Mouse (Mus musculus) hindbrain, embryonic 15.5 days (tissue): ENCODE results near the gene Prrt1. TPM values are rescaled to one million over a fixed set of nuclear protein-coding genes. Genes with fewer than 3 reads are reported as not detected.

ENCODE experiments used
- ATAC-seq: fragments of 200-750 bp; cut with Nextera tagmentation; 2 replicates; pipeline ENCODE4 v1.8.0; 2017; ENCODE audit warnings: low read depth, moderate number of reproducible peaks, moderate TSS enrichment; ENCODE audit not compliant: low FRiP score
- H3K27ac ChIP-seq: fragments of 300-500 bp; sonication (generic); replicated peaks from 2 replicates; pipeline ENCODE4 v1.5.1; 2015; ENCODE audit warnings: mild to moderate bottlenecking, inconsistent platforms
- H3K27me3 ChIP-seq: fragments of 300-500 bp; sonication (generic); 2 replicates; pipeline ENCODE4 v1.6.1; 2015; ENCODE audit warnings: control low read depth, inconsistent platforms
- H3K36me3 ChIP-seq: fragments of 300-500 bp; sonication (generic); 2 replicates; pipeline ENCODE4 v1.6.1; 2015; ENCODE audit warnings: control low read depth, inconsistent platforms
- H3K4me1 ChIP-seq: fragments of 300-500 bp; sonication (generic); replicated peaks from 2 replicates; pipeline ENCODE4 v1.6.1; 2015; ENCODE audit warnings: control low read depth, inconsistent platforms
- H3K4me2 ChIP-seq: fragments of 300-500 bp; sonication (generic); 2 replicates; pipeline ENCODE4 v1.6.1; 2015; ENCODE audit warnings: moderate library complexity, mild to moderate bottlenecking, inconsistent platforms
- H3K4me3 ChIP-seq: fragments of 300-500 bp; sonication (generic); 2 replicates; pipeline ENCODE4 v1.5.1; 2015; ENCODE audit warnings: mild to moderate bottlenecking, inconsistent platforms
- H3K9ac ChIP-seq: fragments of 300-500 bp; sonication (generic); 2 replicates; pipeline ENCODE4 v1.6.1; 2015; ENCODE audit warnings: inconsistent platforms
- H3K9me3 ChIP-seq: fragments of 300-500 bp; sonication (generic); 2 replicates; pipeline ENCODE4 v1.6.1; 2016; ENCODE audit warnings: control low read depth, inconsistent platforms
- WGBS: fragments of 180-500 bp; shearing (Covaris S2); methylation state at CpG from one replicate; pipeline ENCODE4 v1.1.7; 2015; 5-methylcytosine and 5-hydroxymethylcytosine counted together
- polyA plus RNA-seq: library from polyadenylated mRNA; unstranded; fragments of >200 nt; fragmentation: Nextera tagmentation; extraction: Ambion mirVana; gene quantifications from 2 replicates; pipeline ENCODE4 v1.2.1, GENCODE M21; 2015

Gene Prrt1
- polyA plus RNA-seq, 1 experiment from 2014 or later, result 9.8 TPM

DNA sequence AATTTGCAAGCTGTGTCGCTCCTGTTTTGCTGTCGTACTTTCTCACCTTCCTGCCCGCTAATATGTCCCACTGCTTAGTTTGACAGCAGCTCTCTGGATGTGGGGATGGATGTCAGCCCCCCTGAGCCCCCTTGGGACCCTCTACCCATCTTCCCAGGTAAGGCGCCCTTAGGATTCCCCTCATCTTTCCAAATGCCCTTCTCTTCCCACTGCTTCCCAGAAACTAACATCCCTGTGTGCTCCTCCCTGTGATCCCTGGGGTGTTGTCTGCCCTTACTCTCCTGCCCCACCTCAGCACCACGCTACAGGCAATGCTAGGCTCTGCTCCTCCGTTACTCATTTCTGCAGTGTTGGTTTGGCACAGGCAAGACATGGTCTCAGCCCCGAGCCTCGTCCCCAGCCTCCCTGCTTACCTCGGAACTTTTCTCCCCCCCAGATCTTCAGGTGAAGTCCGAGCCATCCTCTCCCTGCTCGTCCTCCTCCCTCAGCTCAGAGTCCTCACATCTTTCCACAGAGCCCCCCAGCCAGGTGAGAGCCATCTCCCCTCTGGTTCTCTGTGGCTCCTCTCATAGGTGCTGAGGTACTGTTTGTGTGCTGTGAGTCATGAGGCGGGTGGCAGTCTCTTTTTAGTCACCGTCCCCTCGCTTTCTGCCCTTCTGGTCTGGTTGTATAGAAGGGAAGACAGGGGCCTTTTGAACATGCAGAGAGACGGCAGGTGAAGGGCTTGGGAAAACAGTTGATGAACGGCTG lies 19.0 kb downstream of the Prrt1 start:
- ATAC-seq, result no peak
- Histone ChIP-seq H3K27me3 (no peaks in the 10 kb centered on the region), H3K9ac (no peak overlapping the region), H3K9me3 (no peaks in the 10 kb centered on the region), H3K4me1 (peaks cover 31% of the 10 kb centered on the region), H3K27ac (no peak overlapping the region), H3K4me2 (peak overlapping the region; percentile 93), H3K36me3 (peaks cover 44% of the 10 kb centered on the region), H3K4me3 (peak overlapping the region; percentile 100)
- WGBS, result 88% methylated on average over 16 of the region's 16 CpGs

DNA sequence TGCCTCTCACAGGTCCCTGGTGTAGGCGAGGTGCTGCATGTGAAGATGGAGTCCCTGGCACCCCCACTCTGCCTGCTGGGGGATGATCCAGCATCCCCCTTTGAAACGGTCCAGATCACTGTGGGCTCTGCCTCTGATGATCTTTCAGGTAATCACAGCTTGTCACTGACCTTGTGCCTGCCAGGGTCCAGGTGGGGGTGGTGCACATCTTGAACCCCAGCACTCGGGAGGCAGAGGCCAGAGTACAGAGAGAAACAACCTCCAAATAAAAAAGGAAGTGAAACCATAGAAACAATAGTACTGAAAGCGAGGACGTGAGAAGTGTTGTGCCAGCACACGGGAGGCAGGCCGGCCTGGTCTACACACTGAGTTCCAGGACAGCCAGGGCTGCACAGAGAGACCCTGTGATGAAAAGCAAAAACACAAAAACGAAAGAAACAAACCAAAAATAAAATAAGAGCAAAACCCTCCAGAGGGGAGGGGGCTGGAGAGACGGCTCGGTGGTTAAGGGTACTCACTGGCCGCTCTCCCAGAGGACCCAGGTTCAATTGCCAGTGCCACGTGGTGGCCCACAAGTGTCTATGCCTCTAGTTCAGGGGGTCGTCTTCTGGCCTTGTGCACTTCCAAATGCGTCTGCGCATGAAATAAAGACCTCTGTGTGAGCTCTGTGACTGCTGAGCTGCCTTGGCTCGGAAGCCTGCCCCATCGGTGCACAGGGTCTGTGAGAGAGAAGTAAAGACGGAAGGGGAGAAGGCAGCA lies 20.0 kb downstream of the Prrt1 start:
- Histone ChIP-seq H3K9me3 (no peaks in the 10 kb centered on the region), H3K27me3 (no peaks in the 10 kb centered on the region), H3K9ac (no peak overlapping the region), H3K4me1 (peaks cover 31% of the 10 kb centered on the region), H3K4me3 (no peak overlapping the region), H3K36me3 (peaks cover 54% of the 10 kb centered on the region), H3K4me2 (no peak overlapping the region), H3K27ac (no peak overlapping the region)
- no peak for ATAC-seq
- WGBS, result 88% methylated on average over 18 of the region's 18 CpGs

DNA sequence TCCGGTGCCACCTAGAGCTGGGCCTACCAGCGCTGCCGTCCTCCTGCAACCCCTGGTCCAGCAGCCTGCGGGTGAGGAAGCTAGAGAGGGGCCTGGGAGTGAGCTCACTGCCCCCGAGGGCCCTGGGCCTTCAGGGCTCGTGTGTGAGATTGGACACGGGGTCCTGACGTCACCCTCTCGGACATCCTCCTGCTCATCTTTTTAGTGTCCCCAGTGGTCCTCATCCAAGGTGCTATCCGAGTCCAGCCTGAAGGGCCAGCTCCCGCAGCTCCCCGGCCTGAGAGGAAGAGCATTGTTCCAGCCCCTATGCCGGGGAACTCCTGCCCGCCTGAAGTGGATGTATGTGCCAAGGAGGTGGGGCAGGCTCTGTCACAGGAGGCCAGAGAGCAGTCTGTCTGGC lies 21.4 kb downstream of the Prrt1 start:
- Histone ChIP-seq H3K36me3 (peaks cover 54% of the 10 kb centered on the region), H3K27ac (no peak overlapping the region), H3K4me2 (no peak overlapping the region), H3K4me1 (peaks cover 30% of the 10 kb centered on the region), H3K9me3 (no peaks in the 10 kb centered on the region), H3K4me3 (no peak overlapping the region), H3K9ac (no peak overlapping the region), H3K27me3 (no peaks in the 10 kb centered on the region)
- 93% methylated on average over 14 of the region's 14 CpGs for WGBS
- no peak for ATAC-seq

DNA sequence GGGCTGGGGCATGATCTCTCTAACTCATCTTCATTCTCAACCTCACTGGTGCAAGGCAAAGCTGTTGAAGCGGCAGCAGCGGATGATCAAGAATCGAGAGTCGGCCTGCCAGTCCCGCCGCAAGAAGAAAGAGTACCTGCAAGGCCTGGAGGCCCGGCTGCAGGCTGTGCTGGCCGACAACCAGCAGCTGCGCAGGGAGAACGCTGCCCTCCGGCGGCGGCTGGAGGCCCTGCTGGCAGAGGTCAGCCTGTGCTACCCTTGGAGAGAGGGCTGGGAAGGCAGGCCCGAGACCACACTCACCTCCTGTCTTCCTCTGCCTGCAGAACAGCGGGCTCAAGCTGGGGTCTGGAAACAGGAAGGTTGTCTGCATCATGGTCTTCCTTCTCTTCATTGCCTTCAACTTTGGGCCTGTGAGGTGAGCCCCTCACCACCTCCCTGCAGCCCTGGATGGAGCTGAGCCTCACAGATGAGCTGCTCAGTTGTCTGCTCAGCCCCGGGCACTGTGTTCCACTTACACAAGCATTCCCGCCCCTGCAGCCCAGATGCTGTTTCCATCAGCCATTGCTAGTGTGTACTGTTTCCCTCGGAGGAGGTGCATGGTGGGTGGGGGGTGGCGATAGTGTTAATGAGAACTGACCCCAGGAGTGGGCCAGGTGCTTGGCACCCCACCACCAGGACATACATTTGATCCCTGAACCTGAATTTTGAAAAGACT lies 22.3 kb downstream of the Prrt1 start:
- Histone ChIP-seq H3K27ac (no peak overlapping the region), H3K36me3 (peaks cover 54% of the 10 kb centered on the region), H3K9ac (no peak overlapping the region), H3K4me2 (no peak overlapping the region), H3K27me3 (no peaks in the 10 kb centered on the region), H3K4me3 (no peak overlapping the region), H3K9me3 (no peaks in the 10 kb centered on the region), H3K4me1 (peaks cover 27% of the 10 kb centered on the region)
- 52% methylated on average over 19 of the region's 19 CpGs for WGBS
- no peak for ATAC-seq

DNA sequence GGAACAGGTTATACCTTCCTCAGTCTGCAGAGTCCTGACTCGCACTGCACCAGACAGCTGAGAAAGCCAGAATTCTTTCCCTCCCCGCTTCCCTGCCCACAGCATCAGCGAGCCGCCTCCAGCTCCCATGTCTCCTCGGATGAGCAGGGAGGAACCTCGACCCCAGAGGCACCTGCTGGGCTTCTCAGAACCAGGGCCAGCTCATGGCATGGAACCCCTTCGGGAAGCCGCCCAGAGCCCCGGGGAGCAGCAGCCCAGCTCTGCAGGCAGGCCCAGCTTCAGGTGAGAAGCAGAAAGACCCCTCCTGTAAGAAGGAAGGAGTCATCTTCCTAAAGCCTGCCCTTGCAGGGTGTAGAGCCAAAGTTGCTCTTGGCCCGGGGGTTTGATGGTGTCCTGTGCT lies 23.2 kb downstream of the Prrt1 start:
- Histone ChIP-seq H3K9ac (no peak overlapping the region), H3K9me3 (no peaks in the 10 kb centered on the region), H3K36me3 (peaks cover 54% of the 10 kb centered on the region), H3K27me3 (no peaks in the 10 kb centered on the region), H3K4me1 (peaks cover 25% of the 10 kb centered on the region), H3K27ac (no peak overlapping the region), H3K4me3 (no peak overlapping the region), H3K4me2 (no peak overlapping the region)
- no peak for ATAC-seq
- 89% methylated on average over 10 of the region's 10 CpGs for WGBS

DNA sequence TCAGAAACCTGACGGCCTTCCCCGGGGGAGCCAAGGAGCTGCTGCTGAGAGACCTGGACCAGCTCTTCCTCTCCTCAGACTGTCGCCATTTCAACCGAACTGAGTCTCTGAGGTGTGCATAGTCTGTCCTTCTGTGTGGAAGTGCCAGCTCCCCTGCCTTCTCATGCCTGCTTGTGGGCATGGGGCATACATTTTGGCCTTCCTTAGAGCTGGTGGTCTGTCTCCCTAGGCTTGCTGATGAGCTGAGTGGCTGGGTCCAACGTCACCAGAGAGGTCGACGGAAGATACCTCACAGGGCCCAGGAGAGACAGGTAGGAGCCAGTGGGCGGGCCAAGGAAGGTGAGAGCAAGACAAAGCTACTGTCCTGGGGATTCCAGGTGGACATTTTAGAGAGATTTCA lies 23.7 kb downstream of the Prrt1 start:
- peaks cover 54% of the 10 kb centered on the region for H3K36me3 ChIP-seq
- no peak overlapping the region for H3K4me2 ChIP-seq
- no peaks in the 10 kb centered on the region for H3K27me3 ChIP-seq
- WGBS, result 94% methylated on average over 8 of the region's 8 CpGs
- ATAC-seq, result no peak
- H3K4me1 ChIP-seq, result peaks cover 20% of the 10 kb centered on the region
- H3K27ac ChIP-seq, result no peak overlapping the region
- H3K9me3 ChIP-seq, result no peaks in the 10 kb centered on the region
- no peak overlapping the region for H3K4me3 ChIP-seq
- no peak overlapping the region for H3K9ac ChIP-seq

DNA sequence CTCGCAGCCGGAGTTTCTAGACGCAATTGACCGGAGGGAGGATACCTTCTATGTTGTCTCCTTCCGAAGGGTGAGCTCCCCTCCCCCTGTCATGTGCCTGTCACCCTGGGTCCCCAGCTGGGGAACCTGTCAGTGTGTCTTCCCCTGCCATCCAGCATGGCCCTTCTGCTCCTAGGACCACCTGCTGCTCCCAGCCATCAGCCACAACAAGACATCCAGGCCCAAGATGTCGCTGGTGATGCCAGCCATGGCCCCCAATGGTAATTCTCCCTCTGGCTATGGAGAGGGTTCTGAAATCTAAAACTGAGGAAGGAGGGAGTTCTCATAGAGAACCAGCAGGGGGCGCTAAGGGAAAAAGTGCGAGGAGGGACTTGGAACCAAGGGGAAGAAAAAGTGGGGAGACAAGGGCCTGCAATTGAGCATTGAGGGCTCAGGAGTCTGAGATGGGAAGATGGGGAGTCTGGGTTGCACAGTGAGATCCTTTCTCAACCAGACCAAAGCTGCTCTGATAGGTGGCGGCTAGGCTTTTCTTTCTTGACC lies 24.5 kb downstream of the Prrt1 start:
- peaks cover 54% of the 10 kb centered on the region for H3K36me3 ChIP-seq
- WGBS, result 64% methylated on average over 9 of the region's 9 CpGs
- no peak for ATAC-seq

DNA sequence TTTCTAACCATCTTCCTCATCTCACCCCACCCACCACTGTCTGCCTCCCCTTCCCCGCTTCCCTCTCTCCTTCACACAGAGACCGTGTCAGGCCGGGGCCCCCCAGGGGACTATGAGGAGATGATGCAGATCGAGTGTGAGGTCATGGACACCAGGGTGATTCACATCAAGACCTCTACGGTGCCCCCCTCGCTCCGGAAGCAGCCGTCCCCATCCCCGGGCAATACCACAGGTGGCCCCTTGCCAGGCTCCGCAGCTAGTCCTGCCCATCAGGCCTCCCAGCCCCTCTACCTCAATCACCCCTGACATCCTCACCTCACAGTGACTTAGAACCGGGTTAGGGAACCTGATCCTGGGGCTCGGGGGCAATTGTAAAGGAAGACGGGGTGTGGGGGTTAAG lies 25.1 kb downstream of the Prrt1 start:
- no peak overlapping the region for H3K27ac ChIP-seq
- H3K4me3 ChIP-seq, result no peak overlapping the region
- H3K9ac ChIP-seq, result no peak overlapping the region
- H3K36me3 ChIP-seq, result peaks cover 48% of the 10 kb centered on the region
- H3K27me3 ChIP-seq, result 0 out of 2 replicates have a peak, but pooled peaks cover 3% of the 10 kb centered on the region
- H3K9me3 ChIP-seq, result no peaks in the 10 kb centered on the region
- no peak for ATAC-seq
- peaks cover 14% of the 10 kb centered on the region; the same call in 1 of the 2 replicates for H3K4me1 ChIP-seq
- no peak overlapping the region for H3K4me2 ChIP-seq
- WGBS, result 95% methylated on average over 13 of the region's 13 CpGs

More for the DNA sequence above, 24.5 kb downstream of the Prrt1 start:
- no peak overlapping the region for H3K27ac ChIP-seq
- H3K9me3 ChIP-seq, result no peaks in the 10 kb centered on the region
- no peak overlapping the region for H3K4me3 ChIP-seq
- H3K4me2 ChIP-seq, result no peak overlapping the region
- no peaks in the 10 kb centered on the region for H3K27me3 ChIP-seq
- no peak overlapping the region for H3K9ac ChIP-seq
- H3K4me1 ChIP-seq, result peaks cover 14% of the 10 kb centered on the region; the same call in 1 of the 2 replicates

DNA sequence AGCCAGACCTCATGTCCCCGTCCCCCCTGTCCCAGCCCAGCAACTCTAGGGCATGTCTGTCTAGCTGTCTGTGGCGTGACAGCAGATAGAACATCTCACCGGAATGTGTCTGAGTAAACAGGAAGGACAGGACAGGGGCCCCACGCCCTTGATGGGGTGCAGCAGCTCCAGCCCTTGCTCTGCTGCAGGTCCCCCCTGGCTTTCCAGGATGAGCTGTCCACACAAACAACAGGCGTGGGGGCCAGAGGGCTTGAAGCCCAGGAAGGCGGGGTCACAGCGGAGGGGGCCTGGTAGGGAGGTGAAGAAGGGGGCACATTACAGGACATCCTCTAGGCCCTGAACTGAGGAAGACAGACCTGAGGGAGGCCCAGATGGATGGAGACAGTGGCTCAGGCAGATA lies 25.8 kb downstream of the Prrt1 start:
- H3K4me1 ChIP-seq, result peaks cover 14% of the 10 kb centered on the region; the same call in 1 of the 2 replicates
- H3K36me3 ChIP-seq, result peaks cover 40% of the 10 kb centered on the region
- H3K4me3 ChIP-seq, result no peak overlapping the region
- no peak overlapping the region for H3K9ac ChIP-seq
- peak overlapping the region; percentile 15; the same call in 1 of the 2 replicates for H3K27ac ChIP-seq
- H3K4me2 ChIP-seq, result no peak overlapping the region
- WGBS, result 79% methylated on average over 7 of the region's 7 CpGs
- ATAC-seq, result no peak; the same call in 1 of the 2 replicates
- peaks cover 10% of the 10 kb centered on the region for H3K27me3 ChIP-seq
- H3K9me3 ChIP-seq, result no peaks in the 10 kb centered on the region

DNA sequence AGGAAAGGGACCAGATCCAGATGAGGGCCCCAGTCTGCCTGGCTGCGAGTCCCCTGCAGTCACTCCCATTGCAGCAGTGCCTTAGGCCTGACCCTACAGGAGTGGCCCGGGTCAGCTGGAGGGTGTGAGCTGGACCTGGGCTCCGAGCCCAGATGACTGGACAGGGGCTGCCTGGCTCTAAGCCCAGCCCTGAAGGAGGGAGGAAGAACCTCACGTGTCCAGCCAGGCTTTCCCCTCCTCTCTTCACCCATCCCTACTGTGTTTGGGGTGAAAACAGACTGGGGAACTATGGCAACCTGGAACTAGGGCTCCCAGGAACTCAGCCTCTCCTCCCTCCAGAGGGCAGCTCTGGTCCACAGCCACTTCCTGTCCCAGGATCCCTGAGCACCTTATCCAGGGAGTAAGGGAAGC lies 26.3 kb downstream of the Prrt1 start:
- H3K4me3 ChIP-seq, result no peak overlapping the region
- peak overlapping the region; percentile 18 for H3K27ac ChIP-seq
- no peaks in the 10 kb centered on the region for H3K9me3 ChIP-seq
- H3K4me1 ChIP-seq, result peaks cover 14% of the 10 kb centered on the region; the same call in 1 of the 2 replicates
- H3K36me3 ChIP-seq, result peaks cover 36% of the 10 kb centered on the region
- ATAC-seq, result peak; percentile 65
- 57% methylated on average over 4 of the region's 4 CpGs for WGBS
- no peak overlapping the region for H3K4me2 ChIP-seq
- peaks cover 14% of the 10 kb centered on the region for H3K27me3 ChIP-seq
- H3K9ac ChIP-seq, result no peak overlapping the region

DNA sequence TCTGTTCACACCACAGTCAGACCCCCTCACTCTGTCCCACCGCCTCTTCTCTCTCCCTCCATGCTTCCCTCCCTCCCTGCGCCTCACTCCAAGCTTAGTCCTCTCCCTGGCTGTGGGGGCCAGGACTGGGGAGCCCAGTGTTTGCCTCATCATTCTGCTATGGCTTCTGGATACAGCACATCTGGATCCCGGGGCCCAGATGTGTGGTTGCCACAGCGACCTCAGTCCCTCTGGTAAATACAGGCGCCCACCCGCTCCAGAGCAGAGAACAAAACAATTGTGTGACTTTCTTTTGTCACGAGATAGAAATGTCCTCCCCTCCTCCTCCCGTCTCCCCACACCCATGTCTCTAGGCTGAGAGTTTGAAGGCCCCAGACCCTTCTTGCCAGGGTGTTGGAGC lies 27.3 kb downstream of the Prrt1 start:
- WGBS, result 25% methylated on average over 8 of the region's 8 CpGs
- no peak overlapping the region for H3K27ac ChIP-seq
- no peaks in the 10 kb centered on the region for H3K9me3 ChIP-seq
- ATAC-seq, result no peak
- peaks cover 26% of the 10 kb centered on the region for H3K36me3 ChIP-seq
- H3K4me1 ChIP-seq, result peaks cover 22% of the 10 kb centered on the region; the same call in 1 of the 2 replicates
- no peak overlapping the region for H3K4me3 ChIP-seq
- no peak overlapping the region for H3K4me2 ChIP-seq
- peaks cover 16% of the 10 kb centered on the region for H3K27me3 ChIP-seq
- H3K9ac ChIP-seq, result no peak overlapping the region
